8 mouse cellular contexts compared by ENCODE assay signal in genomic region chr13:30136923-30137629, GRCm38 (mm10). TPM values are rescaled to one million over a fixed set of nuclear protein-coding genes. Genes with fewer than 3 reads are reported as not detected.
A peak's percentile ranks its signal among the peaks of the same experiment; 100 is the strongest.
DNase-seq lines count a peak whose midpoint lies in the region; ATAC-seq and TF ChIP-seq lines count a peak whose summit lies in the region.

No protein-coding gene starts in this region.

- peak overlapping the region; percentile 56 for H3K4me3 ChIP-seq in lung, embryonic 15.5 days
- peak overlapping the region; percentile 55 for H3K4me3 ChIP-seq in forebrain, embryonic 11.5 days (ENCODE audit: low read depth, low read length)
- H3K4me3 ChIP-seq in intestine, postnatal 0 days (ENCODE audit: low read depth, low read length), result peak overlapping the region; percentile 73

- TF ChIP-seq CTCF in intestine, postnatal 0 days (IDR thresholded peaks at IDR 0.05; ENCODE audit: low read depth), result no peak

- peak overlapping the region; percentile 57 for H3K9ac ChIP-seq in lung, embryonic 15.5 days
- H3K9ac ChIP-seq in forebrain, embryonic 11.5 days (ENCODE audit: low read length), result no peak overlapping the region; the same call in 1 of the 2 replicates
- H3K9ac ChIP-seq in intestine, postnatal 0 days (ENCODE audit: low read depth, low read length), result peak overlapping the region; percentile 64

- no peak for DNase-seq in lung, postnatal 14 days
- no peak for DNase-seq in forebrain, embryonic 11.5 days (ENCODE audit: low spot score)
- DNase-seq in retina, embryonic 14.5 days (ENCODE audit: low spot score), result peak; percentile 9
- no peak for DNase-seq in left cerebral cortex, adult 11 months (ENCODE audit: low spot score)
- no peak for DNase-seq in cerebellum, adult 11 months
- DNase-seq in left cerebral cortex, adult 9 months (ENCODE audit: low spot score in 2 of 2), result no peak

- peaks cover 15% of the 10 kb centered on the region; the same call in 1 of the 2 replicates for H3K4me1 ChIP-seq in lung, embryonic 15.5 days
- no peaks in the 10 kb centered on the region for H3K4me1 ChIP-seq in forebrain, embryonic 11.5 days (replicated peaks; ENCODE audit: control insufficient read depth, insufficient read depth, low read length)
- no peaks in the 10 kb centered on the region for H3K4me1 ChIP-seq in intestine, postnatal 0 days (replicated peaks; ENCODE audit: control insufficient read depth, insufficient read depth, low read length)

- no peak for ATAC-seq in lung, embryonic 15.5 days (ENCODE audit: borderline replicate concordance, extremely low read depth, low FRiP score, low TSS enrichment)
- peak; percentile 18; the same call in 1 of the 2 replicates for ATAC-seq in forebrain, embryonic 11.5 days (replicated peaks; ENCODE audit: low FRiP score)
- no peak for ATAC-seq in intestine, postnatal 0 days

- no peaks in the 10 kb centered on the region for H3K27me3 ChIP-seq in lung, embryonic 15.5 days
- peaks cover 7% of the 10 kb centered on the region; the same call in 1 of the 2 replicates for H3K27me3 ChIP-seq in forebrain, embryonic 11.5 days (ENCODE audit: control insufficient read depth, insufficient read depth, low read length)
- no peaks in the 10 kb centered on the region for H3K27me3 ChIP-seq in intestine, postnatal 0 days (replicated peaks; ENCODE audit: control insufficient read depth, insufficient read depth, low read length)

- H3K9me3 ChIP-seq in lung, embryonic 15.5 days, result no peaks in the 10 kb centered on the region
- H3K9me3 ChIP-seq in forebrain, embryonic 11.5 days (ENCODE audit: control insufficient read depth, low read length), result no peaks in the 10 kb centered on the region
- no peaks in the 10 kb centered on the region for H3K9me3 ChIP-seq in intestine, postnatal 0 days (ENCODE audit: control insufficient read depth)

- H3K36me3 ChIP-seq in lung, embryonic 15.5 days, result no peaks in the 10 kb centered on the region
- no peaks in the 10 kb centered on the region for H3K36me3 ChIP-seq in forebrain, embryonic 11.5 days (ENCODE audit: control insufficient read depth, insufficient read depth, low read length)
- no peaks in the 10 kb centered on the region for H3K36me3 ChIP-seq in intestine, postnatal 0 days (ENCODE audit: control insufficient read depth, insufficient read depth)

- WGBS in lung, embryonic 15.5 days, result 29% methylated on average over 13 of the region's 13 CpGs
- whole genome bisulfite sequencing in forebrain, embryonic 11.5 days, result 25% methylated on average over 13 of the region's 13 CpGs
- WGBS in intestine, postnatal 0 days, result 21% methylated on average over 13 of the region's 13 CpGs

- no peak overlapping the region for H3K27ac ChIP-seq in lung, embryonic 15.5 days
- no peak overlapping the region for H3K27ac ChIP-seq in forebrain, embryonic 11.5 days (ENCODE audit: low read depth, low read length)
- no peak overlapping the region for H3K27ac ChIP-seq in intestine, postnatal 0 days (ENCODE audit: low read depth, low read length)

- H3K4me2 ChIP-seq in lung, embryonic 15.5 days, result peak overlapping the region; percentile 82
- peak overlapping the region; percentile 94 for H3K4me2 ChIP-seq in forebrain, embryonic 11.5 days (ENCODE audit: low read depth, low read length, severe bottlenecking)
- peak overlapping the region; percentile 99 for H3K4me2 ChIP-seq in intestine, postnatal 0 days (replicated peaks; ENCODE audit: low read depth)

RNA-seq across cellular contexts. Expression of gene Mboat1, which starts 0.8 kb away (rescaled TPM):
- 24.7 and 29.4 TPM in 2 replicates for polyA plus RNA-seq in lung, embryonic 15.5 days (2015; fragmentation: Nextera tagmentation; extraction: Ambion mirVana)
- 5.5 and 6.0 TPM in 2 replicates for polyA plus RNA-seq in forebrain, embryonic 11.5 days (2014; fragmentation: Nextera tagmentation; extraction: Ambion mirVana)
- 10.8 and 13.6 TPM in 2 replicates for polyA plus RNA-seq in intestine, postnatal 0 days (2015; fragmentation: Nextera tagmentation; extraction: Ambion mirVana)
